Mouse (Mus musculus): ENCODE measurements at regions not wholly inside any gene's neighbourhood (a gene's known extent, or its start where the extent isn't known, plus 50 kb on each side); places are given as distances from the start of the nearest gene placed in this dataset.

- WGBS: 82% methylated on average over 8 of the region's 8 CpGs
- ATAC-seq (replicated peaks; ENCODE audit: insufficient number of reproducible peaks, insufficient read depth, low FRiP score, low read depth): no peak
These were observed 209.9 kb downstream of the Cdh11 start for GRCm38 (mm10) chr8:102575523-102575922.

DNA sequence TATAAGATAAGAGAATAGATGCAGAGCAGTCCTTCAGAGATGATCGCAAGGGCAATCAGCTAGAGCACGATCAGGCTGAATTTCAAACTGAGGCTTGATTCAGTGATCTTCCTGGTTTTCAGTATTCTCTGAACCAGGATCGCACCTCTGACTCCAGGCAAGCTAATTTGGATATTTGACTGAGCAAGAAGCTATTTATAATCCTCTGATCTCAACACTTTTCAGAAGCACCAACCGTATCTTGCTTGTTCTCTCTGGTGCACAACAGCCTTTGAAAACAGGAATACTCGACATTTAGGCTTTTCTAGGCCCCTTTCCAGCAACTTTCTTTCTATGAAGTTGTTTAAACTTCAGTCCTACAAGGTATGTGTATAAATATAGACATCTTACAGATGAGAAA is 217.7 kb downstream of the Cdh11 start:
- Histone ChIP-seq H3K4me3 (no peak overlapping the region), H3K4me1 (replicated peaks) (0 out of 2 replicates have a peak, but pooled peaks cover 2% of the 10 kb centered on the region), H3K27ac (peak overlapping the region; percentile 60)

More at GRCm38 (mm10) chr8:102575523-102575922, 209.9 kb downstream of the Cdh11 start:
- Histone ChIP-seq H3K4me1 (replicated peaks) (no peaks in the 10 kb centered on the region), H3K9ac (no peak overlapping the region), H3K4me2 (no peak overlapping the region), H3K4me3 (no peak overlapping the region), H3K27me3 (no peaks in the 10 kb centered on the region), H3K36me3 (no peaks in the 10 kb centered on the region), H3K9me3 (replicated peaks) (no peaks in the 10 kb centered on the region), H3K27ac (no peak overlapping the region)

DNA sequence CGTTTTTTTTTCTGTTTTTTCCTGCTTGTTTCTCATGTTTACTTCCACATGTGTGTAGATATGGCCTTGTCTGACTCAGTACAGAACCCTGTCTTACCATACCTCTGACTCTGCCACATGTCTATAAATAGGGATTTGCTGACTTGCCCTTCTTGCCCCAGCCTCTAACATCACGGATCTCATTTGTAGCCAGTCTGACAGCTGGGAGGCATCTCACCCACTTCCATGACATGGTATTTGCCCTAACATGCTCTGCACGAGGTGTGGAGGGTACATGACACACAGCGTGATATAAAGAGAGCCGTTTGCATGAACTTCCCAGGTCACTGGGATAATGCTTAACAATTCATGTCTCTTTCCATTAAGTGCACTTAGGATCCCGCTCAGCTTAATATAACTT is 231.2 kb downstream of the Cdh11 start:
- H3K36me3 ChIP-seq: no peaks in the 10 kb centered on the region
- H3K27ac ChIP-seq: peak overlapping the region; percentile 74
- peaks cover 17% of the 10 kb centered on the region for H3K4me1 ChIP-seq (replicated peaks)
- ATAC-seq (replicated peaks; ENCODE audit: insufficient number of reproducible peaks, insufficient read depth, low FRiP score, low read depth): peak; percentile 72; the same call in 1 of the 2 replicates
- WGBS: 21% methylated on average over 6 of the region's 6 CpGs
- H3K27me3 ChIP-seq: no peaks in the 10 kb centered on the region
- no peaks in the 10 kb centered on the region for H3K9me3 ChIP-seq (replicated peaks)
- H3K4me3 ChIP-seq: no peak overlapping the region
- no peak overlapping the region for H3K9ac ChIP-seq
- H3K4me2 ChIP-seq: no peak overlapping the region

More for the DNA sequence above, 217.7 kb downstream of the Cdh11 start:
- no peaks in the 10 kb centered on the region for H3K9me3 ChIP-seq (replicated peaks)
- no peaks in the 10 kb centered on the region for H3K36me3 ChIP-seq
- no peaks in the 10 kb centered on the region for H3K27me3 ChIP-seq
- 0 out of 2 replicates have a peak overlapping the region, but pooled peaks have one; percentile 6 for H3K4me2 ChIP-seq
- H3K9ac ChIP-seq: no peak overlapping the region
- ATAC-seq (replicated peaks; ENCODE audit: insufficient number of reproducible peaks, insufficient read depth, low FRiP score, low read depth): no peak; the same call in 1 of the 2 replicates
- WGBS: 39% methylated on average over 5 of the region's 5 CpGs

DNA sequence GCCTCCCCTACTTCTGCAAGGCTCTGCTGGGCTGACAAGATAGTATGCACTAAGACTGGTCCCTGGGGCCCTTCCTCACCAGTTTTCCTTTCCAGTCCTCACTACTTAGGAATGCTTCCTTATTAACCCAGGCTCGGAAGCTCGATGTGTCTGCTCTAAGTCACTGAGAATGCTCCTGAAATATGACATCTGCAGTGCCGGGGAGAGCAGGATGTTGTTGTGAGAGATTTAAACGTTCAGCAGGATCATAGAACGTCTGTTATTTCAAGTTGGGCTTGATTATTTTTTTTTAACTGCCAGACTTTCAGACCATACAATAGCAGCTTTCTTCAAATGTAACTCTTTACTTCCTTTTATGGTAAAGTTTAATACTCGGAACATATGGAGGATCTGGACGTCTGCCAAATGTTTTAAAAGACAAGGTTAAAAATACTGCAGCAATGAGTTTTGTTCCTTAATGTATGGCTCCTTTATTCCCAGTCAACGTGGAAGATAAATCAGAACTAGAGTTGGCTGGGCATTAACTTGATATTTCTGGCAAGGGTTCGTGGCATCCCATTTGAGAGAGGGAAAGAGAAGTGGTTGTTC is 232.0 kb downstream of the Cdh11 start:
- no peaks in the 10 kb centered on the region for H3K9me3 ChIP-seq (replicated peaks)
- H3K9ac ChIP-seq: no peak overlapping the region
- peak overlapping the region; percentile 74 for H3K27ac ChIP-seq
- 0 out of 2 replicates have a peak, but pooled peaks have one; percentile 53 for ATAC-seq (replicated peaks; ENCODE audit: insufficient number of reproducible peaks, insufficient read depth, low FRiP score, low read depth)
- peaks cover 17% of the 10 kb centered on the region for H3K4me1 ChIP-seq (replicated peaks)
- H3K4me3 ChIP-seq: no peak overlapping the region
- H3K4me2 ChIP-seq: no peak overlapping the region
- H3K27me3 ChIP-seq: no peaks in the 10 kb centered on the region
- 14% methylated on average over 9 of the region's 9 CpGs for WGBS
- no peaks in the 10 kb centered on the region for H3K36me3 ChIP-seq

DNA sequence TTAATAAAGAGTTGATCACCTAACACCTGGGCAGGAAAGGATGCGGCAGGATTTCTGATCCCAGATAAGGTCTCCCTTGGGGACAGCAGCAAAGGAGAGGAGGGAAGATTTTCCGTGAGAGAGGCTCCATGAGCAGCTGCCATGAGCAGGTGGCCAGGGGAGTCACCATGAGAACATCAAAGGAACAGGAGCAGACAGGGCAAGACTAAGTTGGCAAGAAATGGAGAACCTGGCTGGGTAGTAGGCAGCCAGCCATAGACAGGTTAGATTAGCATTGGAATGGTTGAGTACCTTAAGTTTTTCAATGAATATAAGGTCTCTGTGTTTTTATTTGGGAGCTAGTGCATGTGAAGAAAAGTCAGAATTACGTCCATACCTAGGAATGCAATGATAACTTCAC is 246.6 kb downstream of the Cdh11 start:
- peaks cover 6% of the 10 kb centered on the region; the same call in 1 of the 2 replicates for H3K4me1 ChIP-seq (replicated peaks)
- H3K9me3 ChIP-seq (replicated peaks): no peaks in the 10 kb centered on the region
- no peak overlapping the region for H3K9ac ChIP-seq
- H3K36me3 ChIP-seq: no peaks in the 10 kb centered on the region
- no peak overlapping the region for H3K27ac ChIP-seq
- no peak overlapping the region for H3K4me2 ChIP-seq
- 63% methylated on average over 3 of the region's 3 CpGs for WGBS
- no peak overlapping the region for H3K4me3 ChIP-seq
- ATAC-seq (replicated peaks; ENCODE audit: insufficient number of reproducible peaks, insufficient read depth, low FRiP score, low read depth): no peak
- H3K27me3 ChIP-seq: no peaks in the 10 kb centered on the region

- Histone ChIP-seq H3K27ac (no peak overlapping the region), H3K9ac (no peak overlapping the region), H3K27me3 (no peaks in the 10 kb centered on the region), H3K4me2 (no peak overlapping the region), H3K4me3 (no peak overlapping the region), H3K36me3 (no peaks in the 10 kb centered on the region), H3K4me1 (replicated peaks) (peaks cover 6% of the 10 kb centered on the region; the same call in 1 of the 2 replicates), H3K9me3 (replicated peaks) (no peaks in the 10 kb centered on the region)
- WGBS: 41% methylated on average over 3 of the region's 3 CpGs
- ATAC-seq (replicated peaks; ENCODE audit: insufficient number of reproducible peaks, insufficient read depth, low FRiP score, low read depth): no peak
These were observed 247.4 kb downstream of the Cdh11 start for GRCm38 (mm10) chr8:102538068-102538467.

DNA sequence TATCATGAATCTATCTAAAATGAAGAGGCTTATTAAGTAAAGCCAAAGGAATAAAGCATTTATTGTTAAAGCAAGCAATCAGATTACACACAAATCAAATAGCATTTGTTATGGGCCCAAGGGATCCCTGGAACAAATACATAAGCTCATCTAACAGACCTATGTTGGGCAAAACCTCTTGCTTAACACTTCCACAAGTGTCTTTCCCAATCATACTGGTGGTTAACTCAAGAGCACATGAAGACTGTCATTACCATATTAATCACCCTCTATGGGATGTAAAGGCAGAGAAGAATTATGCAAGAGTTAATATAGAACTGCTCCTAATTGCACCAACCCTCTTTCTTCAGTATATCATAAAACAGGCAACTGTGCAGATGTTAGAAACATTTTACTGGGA is 267.0 kb downstream of the Cdh11 start:
- no peak overlapping the region for H3K27ac ChIP-seq
- no peaks in the 10 kb centered on the region for H3K36me3 ChIP-seq
- no peaks in the 10 kb centered on the region for H3K4me1 ChIP-seq (replicated peaks)
- no peak overlapping the region for H3K4me3 ChIP-seq
- H3K9me3 ChIP-seq (replicated peaks): no peaks in the 10 kb centered on the region
- H3K9ac ChIP-seq: no peak overlapping the region
- H3K27me3 ChIP-seq: no peaks in the 10 kb centered on the region
- no peak for ATAC-seq (replicated peaks; ENCODE audit: insufficient number of reproducible peaks, insufficient read depth, low FRiP score, low read depth)
- no peak overlapping the region for H3K4me2 ChIP-seq

DNA sequence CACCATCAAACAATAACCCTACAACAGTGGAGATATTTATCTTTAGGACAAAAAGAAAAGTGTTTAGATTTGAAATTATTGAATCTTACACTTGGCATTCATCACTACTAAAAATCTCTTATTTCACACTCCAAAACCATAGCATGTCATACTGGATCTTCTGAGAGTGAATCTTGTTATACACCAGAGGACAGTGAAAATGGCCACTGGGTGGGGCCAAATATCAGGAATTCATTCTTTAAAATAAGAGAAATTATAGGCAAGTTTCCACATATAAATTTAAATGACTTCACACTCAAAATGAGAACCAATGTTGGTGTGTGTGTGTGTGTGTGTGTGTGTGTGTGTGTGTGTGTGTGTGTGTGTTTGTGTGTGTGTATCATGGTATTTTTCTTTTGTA is 269.7 kb downstream of the Cdh11 start:
- Histone ChIP-seq H3K4me3 (no peak overlapping the region), H3K36me3 (no peaks in the 10 kb centered on the region), H3K9me3 (replicated peaks) (no peaks in the 10 kb centered on the region), H3K9ac (no peak overlapping the region), H3K4me2 (no peak overlapping the region), H3K27me3 (no peaks in the 10 kb centered on the region), H3K4me1 (replicated peaks) (no peaks in the 10 kb centered on the region), H3K27ac (no peak overlapping the region)
- ATAC-seq (replicated peaks; ENCODE audit: insufficient number of reproducible peaks, insufficient read depth, low FRiP score, low read depth): no peak

DNA sequence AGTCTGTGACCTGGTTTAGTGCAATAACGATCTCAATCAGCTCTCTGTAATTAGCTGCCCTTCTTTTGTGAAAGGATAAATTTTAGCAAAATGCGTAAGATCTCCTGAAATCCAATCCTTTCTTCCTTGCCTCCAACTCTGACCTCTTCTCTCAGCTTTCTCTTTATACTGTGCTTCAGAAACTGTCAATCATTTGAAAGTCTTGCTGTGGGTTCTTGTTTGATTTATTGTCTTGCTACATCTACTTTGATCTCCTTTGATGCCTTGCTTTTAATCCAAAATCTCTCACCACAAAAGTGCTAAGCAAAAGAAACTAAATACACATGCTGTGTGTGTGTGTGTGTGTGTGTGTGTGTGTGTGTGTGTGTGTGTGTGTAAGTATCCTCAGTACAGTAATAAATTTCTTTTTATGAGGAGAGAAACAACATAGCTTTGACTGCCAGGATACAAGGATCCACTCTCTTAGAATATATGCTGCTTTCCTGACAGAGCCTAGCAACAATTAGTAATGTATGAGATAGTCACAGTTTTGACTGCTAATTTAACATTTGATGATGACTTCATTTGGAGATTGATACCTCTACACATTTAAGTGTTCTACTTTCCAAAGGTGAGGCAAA is 270.5 kb downstream of the Cdh11 start:
- ATAC-seq (replicated peaks; ENCODE audit: insufficient number of reproducible peaks, insufficient read depth, low FRiP score, low read depth): no peak
- no peaks in the 10 kb centered on the region for H3K27me3 ChIP-seq
- H3K4me2 ChIP-seq: no peak overlapping the region
- 79% methylated on average over 2 of the region's 2 CpGs for WGBS
- H3K36me3 ChIP-seq: no peaks in the 10 kb centered on the region
- no peaks in the 10 kb centered on the region for H3K9me3 ChIP-seq (replicated peaks)
- no peak overlapping the region for H3K27ac ChIP-seq
- H3K4me3 ChIP-seq: no peak overlapping the region
- no peaks in the 10 kb centered on the region for H3K4me1 ChIP-seq (replicated peaks)
- no peak overlapping the region for H3K9ac ChIP-seq

GRCm38 (mm10) chr8:102500751-102501150 is 284.7 kb downstream of the Cdh11 start:
- Histone ChIP-seq H3K4me3 (no peak overlapping the region), H3K27me3 (no peaks in the 10 kb centered on the region), H3K9me3 (replicated peaks) (no peaks in the 10 kb centered on the region), H3K27ac (no peak overlapping the region), H3K4me2 (no peak overlapping the region), H3K4me1 (replicated peaks) (no peaks in the 10 kb centered on the region), H3K9ac (no peak overlapping the region), H3K36me3 (no peaks in the 10 kb centered on the region)
- ATAC-seq (replicated peaks; ENCODE audit: insufficient number of reproducible peaks, insufficient read depth, low FRiP score, low read depth): no peak
- WGBS: 64% methylated on average over 4 of the region's 4 CpGs

DNA sequence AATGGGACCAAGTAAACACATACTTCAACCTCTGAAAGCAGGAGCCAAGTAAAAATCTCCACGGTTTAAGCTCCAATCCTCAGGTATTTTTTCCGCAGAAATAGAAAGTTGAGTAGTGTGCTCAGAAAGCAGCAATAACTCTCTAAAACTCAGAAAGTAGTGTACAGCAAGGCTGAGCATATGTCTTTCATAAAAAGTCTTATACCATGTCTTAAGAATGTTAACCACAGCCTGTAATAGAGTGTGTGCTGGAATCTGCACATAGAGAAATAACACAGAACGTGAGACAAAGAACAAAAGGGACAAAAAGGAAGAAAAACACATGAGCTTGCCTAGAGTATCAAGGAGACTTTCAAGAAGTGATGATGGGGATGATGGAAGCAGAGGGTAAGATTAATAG is 285.2 kb downstream of the Cdh11 start:
- no peak for ATAC-seq (replicated peaks; ENCODE audit: insufficient number of reproducible peaks, insufficient read depth, low FRiP score, low read depth)
- WGBS: 77% methylated on average over 3 of the region's 3 CpGs

DNA sequence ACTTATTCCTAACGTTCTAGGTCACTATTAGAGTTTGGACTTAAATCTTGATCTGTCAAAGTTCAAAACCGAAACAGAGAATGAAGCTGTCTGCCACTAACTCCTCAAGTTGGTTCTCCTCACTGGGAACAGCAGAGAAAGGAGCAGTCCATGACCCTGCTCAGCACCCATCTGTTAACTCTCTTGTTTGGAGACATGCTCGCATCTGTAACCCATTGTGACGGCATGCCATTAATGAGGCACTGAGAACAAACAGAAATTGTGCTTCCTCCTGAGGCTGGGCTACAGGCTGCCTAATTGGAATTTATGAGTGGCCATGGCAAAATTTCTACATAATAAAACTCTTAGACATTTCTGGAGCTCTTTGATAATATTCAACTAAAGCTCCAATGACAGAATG is 286.4 kb downstream of the Cdh11 start:
- 57% methylated on average over 4 of the region's 4 CpGs for WGBS
- no peaks in the 10 kb centered on the region for H3K4me1 ChIP-seq (replicated peaks)
- ATAC-seq (replicated peaks; ENCODE audit: insufficient number of reproducible peaks, insufficient read depth, low FRiP score, low read depth): no peak

More for the DNA sequence above, 285.2 kb downstream of the Cdh11 start:
- Histone ChIP-seq H3K4me3 (no peak overlapping the region), H3K36me3 (no peaks in the 10 kb centered on the region), H3K27ac (no peak overlapping the region), H3K9ac (no peak overlapping the region), H3K27me3 (no peaks in the 10 kb centered on the region), H3K9me3 (replicated peaks) (no peaks in the 10 kb centered on the region), H3K4me1 (replicated peaks) (no peaks in the 10 kb centered on the region), H3K4me2 (no peak overlapping the region)

More for the DNA sequence above, 286.4 kb downstream of the Cdh11 start:
- H3K4me2 ChIP-seq: no peak overlapping the region
- no peaks in the 10 kb centered on the region for H3K9me3 ChIP-seq (replicated peaks)
- no peaks in the 10 kb centered on the region for H3K36me3 ChIP-seq
- no peaks in the 10 kb centered on the region for H3K27me3 ChIP-seq
- H3K9ac ChIP-seq: no peak overlapping the region
- no peak overlapping the region for H3K4me3 ChIP-seq
- H3K27ac ChIP-seq: no peak overlapping the region

Measured in heart, embryonic 15.5 days (tissue).